Mouse (Mus musculus): ENCODE measurements around the gene Nacad.

Gene Nacad

GRCm38 (mm10) chr11:6579361-6579760, 26.5 kb downstream of the Nacad start:
- no peak for DNase-seq

GRCm38 (mm10) chr11:6576151-6576550, 29.7 kb downstream of the Nacad start:
- DNase-seq: no peak

- DNase-seq: no peak
Measured at GRCm38 (mm10) chr11:6569410-6569777, 36.5 kb downstream of the Nacad start.

GRCm38 (mm10) chr11:6568584-6569409, 37.1 kb downstream of the Nacad start:
- no peak for DNase-seq

- DNase-seq: no peak
Measured at GRCm38 (mm10) chr11:6567951-6568350, 37.9 kb downstream of the Nacad start.

- DNase-seq: no peak
Measured at GRCm38 (mm10) chr11:6566496-6566895, 39.4 kb downstream of the Nacad start.

- no peak for DNase-seq
Measured at GRCm38 (mm10) chr11:6563201-6563600, 42.7 kb downstream of the Nacad start.

- DNase-seq: no peak
Measured at GRCm38 (mm10) chr11:6562359-6562758, 43.5 kb downstream of the Nacad start.

GRCm38 (mm10) chr11:6561474-6561873, 44.4 kb downstream of the Nacad start:
- DNase-seq: no peak

GRCm38 (mm10) chr11:6560655-6561360, 45.0 kb downstream of the Nacad start:
- DNase-seq: no peak

GRCm38 (mm10) chr11:6559996-6560395, 45.9 kb downstream of the Nacad start:
- DNase-seq: no peak

GRCm38 (mm10) chr11:6558234-6558633, 47.6 kb downstream of the Nacad start:
- no peak for DNase-seq

GRCm38 (mm10) chr11:6550201-6550600, 55.7 kb downstream of the Nacad start:
- DNase-seq: no peak

GRCm38 (mm10) chr11:6549770-6550169, 56.1 kb downstream of the Nacad start:
- no peak for DNase-seq
